Mouse (Mus musculus): ENCODE measurements around the gene Nr1i3.

Gene Nr1i3

DNA sequence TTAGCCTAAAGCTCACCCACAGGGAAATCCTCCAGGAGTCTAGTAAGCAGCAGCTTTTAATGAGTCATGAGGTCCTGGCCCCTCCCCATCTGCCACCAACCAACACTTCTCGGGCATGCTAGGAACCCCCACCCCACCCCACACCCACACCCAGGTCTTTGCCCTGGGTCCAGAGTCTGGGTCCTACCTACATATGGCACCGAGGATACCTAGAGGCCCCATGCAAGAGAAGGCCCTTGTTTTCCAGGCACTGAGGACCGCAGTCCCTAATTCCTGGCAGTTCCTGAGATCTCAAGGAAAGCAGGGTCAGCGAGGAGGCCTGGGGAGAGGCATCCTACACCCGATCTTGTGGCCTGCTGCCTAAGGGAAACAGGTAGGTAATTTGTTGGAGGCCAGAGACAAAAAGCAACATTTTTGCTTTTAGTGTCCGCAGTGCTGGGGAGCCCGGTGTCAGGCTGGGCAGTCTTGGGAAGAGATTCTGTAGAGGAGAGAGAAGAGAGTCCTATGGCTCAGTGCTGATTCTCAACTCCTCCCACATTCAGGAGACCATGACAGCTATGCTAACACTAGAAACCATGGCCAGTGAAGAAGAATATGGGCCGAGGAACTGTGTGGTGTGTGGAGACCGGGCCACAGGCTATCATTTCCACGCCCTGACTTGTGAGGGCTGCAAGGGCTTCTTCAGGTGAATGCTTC lies at the start of gene Nr1i3:
Gene Nr1i3 (plus strand): TSS at position 170 of the 696 bp plus-strand sequence.
- DNase-seq (ENCODE audit: low read depth, low spot score), result no peak

- DNase-seq (ENCODE audit: low read depth, low spot score), result no peak
These were observed 49.5 kb upstream of the Nr1i3 start for GRCm38 (mm10) chr1:171164258-171164657.

DNA sequence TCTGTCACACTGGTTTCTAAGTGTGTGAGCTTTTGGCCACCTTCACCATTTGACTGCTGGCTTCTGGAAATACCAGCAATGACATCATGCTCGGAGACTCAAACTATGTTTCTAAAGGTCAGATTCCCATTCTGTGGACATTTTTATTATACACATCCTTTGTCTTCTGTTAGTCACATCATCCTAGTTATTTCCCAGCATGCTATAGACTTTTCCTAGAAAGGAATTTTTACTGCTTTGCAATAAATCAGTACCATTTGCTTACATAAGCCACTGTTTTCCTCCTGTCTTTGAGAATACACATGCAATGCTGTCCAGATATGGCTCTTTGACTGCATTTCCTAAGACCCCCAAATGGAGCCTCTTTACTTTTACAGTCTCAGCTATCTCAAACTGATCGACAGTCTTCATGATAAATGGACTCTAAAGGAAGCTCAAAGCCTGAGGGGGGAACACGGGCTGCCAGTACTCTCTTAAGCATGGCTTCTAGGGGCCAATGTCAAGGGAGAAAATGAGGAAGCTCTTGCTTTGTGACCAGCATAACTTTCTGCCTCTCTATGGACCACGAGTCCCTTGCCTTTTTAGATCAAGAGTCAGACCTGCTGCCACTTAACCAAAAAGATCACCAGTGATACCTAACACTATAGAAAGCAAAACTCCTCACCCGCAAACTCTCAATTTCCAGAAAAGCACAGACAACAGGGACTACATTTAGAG lies 48.0 kb upstream of the Nr1i3 start:
- DNase-seq (ENCODE audit: low read depth, low spot score), result no peak

- DNase-seq (ENCODE audit: low read depth, low spot score), result no peak
These were observed 44.9 kb upstream of the Nr1i3 start for GRCm38 (mm10) chr1:171168906-171169305.

GRCm38 (mm10) chr1:171169913-171170312 lies 43.9 kb upstream of the Nr1i3 start:
- DNase-seq (ENCODE audit: low read depth, low spot score), result no peak

DNA sequence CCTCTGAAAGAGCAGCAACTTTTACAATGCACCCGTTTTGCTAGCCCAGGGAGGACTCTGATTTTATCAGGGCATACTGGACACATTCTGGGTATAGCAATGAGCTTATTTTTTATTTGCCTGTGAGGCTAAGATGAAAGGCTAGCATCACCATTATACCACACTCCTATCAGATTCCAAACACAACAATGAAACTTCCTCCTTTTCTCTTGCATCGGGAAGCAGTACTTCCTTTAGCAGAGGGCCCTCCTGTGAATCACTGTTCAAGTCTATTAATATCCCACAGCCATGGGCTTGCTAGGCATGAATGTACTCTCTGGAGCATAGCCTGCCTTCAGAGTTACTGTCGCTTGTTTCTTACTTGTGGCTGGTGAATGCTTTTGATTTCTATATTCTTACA lies 42.6 kb upstream of the Nr1i3 start:
- no peak for DNase-seq (ENCODE audit: low read depth, low spot score)

DNA sequence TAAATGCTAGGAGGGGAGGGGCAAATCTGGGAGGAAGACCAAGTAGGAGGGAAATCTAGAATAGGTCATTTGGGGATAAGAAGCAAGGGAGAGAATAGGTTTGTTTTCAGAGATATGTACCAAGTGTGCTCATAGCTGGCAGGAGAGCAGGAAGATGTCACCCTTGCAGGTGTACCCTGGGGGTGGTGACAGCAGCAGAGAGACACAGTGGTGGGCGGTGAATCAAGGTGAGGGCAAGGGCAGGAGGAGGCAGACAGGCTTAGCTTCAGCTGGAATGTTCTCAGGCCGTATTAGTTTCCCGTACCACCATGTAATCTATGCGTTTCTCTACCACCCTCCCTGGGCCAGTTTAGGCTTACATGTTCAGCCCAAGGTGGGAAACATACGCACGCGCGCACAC lies 41.0 kb upstream of the Nr1i3 start:
- DNase-seq (ENCODE audit: low read depth, low spot score), result no peak

GRCm38 (mm10) chr1:171179487-171180171 lies 34.1 kb upstream of the Nr1i3 start:
- DNase-seq (ENCODE audit: low read depth, low spot score), result no peak

DNA sequence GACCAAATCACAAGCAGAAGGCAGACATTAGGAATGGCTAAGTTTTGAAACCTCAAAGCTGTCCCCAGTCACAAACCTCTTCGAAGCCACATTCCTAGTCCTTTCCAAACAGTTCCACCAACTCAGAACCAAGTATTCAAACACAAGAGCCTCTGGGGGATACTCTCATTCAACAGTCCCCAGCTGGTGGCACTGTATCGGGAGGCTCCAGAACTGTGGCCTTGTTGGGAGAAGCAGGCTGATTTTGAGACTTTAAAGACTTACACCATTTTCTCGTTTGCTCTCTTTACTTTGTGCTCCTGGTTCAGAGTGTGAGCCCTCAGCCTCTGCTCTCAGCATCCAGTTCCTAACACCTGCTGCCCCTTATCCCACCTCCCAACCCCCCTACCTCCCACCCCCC lies 30.7 kb upstream of the Nr1i3 start:
- no peak for DNase-seq (ENCODE audit: low read depth, low spot score)

- no peak for DNase-seq (ENCODE audit: low read depth, low spot score)
These were observed 30.1 kb upstream of the Nr1i3 start for GRCm38 (mm10) chr1:171183620-171184019.

DNA sequence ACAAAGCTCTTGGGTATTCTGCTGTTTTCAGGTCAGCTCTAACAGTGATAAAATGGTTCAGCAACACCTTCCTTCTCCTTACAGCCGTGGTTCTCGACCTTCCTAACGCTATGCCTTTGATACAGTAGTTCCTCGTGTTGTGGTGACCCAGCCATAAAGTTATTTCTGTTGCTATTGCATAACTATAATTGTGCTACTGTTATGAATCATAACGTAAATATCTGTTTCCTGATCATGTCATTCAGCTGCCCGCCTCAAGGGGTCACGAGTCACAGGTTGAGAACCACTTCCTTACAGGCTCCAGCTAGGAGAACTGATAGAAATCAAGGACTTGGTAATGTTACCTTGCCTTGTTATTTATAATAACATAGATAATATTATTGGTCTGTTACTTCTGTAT lies 29.5 kb upstream of the Nr1i3 start:
- no peak for DNase-seq (ENCODE audit: low read depth, low spot score)

DNA sequence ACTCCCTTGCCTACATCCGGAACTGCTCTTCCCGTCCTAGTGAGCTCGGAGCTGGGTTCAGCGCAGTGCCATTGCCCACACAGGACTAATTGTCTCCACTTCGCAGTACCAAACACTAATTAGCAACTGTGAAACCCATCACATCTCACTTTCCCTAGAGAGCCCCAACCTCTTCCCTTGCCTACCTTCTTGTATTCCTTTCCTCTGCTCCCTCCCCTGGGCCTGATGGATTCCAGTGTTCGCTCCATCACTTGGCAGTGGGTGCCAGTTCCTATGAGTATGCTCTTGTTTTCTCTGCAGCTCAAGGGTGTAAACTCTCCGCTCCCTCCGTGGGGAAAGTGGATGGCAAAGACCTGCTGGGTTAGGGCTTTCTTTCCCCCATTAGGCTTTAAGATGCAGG lies 28.1 kb upstream of the Nr1i3 start:
- no peak for DNase-seq (ENCODE audit: low read depth, low spot score)

GRCm38 (mm10) chr1:171187851-171188700 lies 25.7 kb upstream of the Nr1i3 start:
- no peak for DNase-seq (ENCODE audit: low read depth, low spot score)

GRCm38 (mm10) chr1:171189046-171189445 lies 24.7 kb upstream of the Nr1i3 start:
- no peak for DNase-seq (ENCODE audit: low read depth, low spot score)

DNA sequence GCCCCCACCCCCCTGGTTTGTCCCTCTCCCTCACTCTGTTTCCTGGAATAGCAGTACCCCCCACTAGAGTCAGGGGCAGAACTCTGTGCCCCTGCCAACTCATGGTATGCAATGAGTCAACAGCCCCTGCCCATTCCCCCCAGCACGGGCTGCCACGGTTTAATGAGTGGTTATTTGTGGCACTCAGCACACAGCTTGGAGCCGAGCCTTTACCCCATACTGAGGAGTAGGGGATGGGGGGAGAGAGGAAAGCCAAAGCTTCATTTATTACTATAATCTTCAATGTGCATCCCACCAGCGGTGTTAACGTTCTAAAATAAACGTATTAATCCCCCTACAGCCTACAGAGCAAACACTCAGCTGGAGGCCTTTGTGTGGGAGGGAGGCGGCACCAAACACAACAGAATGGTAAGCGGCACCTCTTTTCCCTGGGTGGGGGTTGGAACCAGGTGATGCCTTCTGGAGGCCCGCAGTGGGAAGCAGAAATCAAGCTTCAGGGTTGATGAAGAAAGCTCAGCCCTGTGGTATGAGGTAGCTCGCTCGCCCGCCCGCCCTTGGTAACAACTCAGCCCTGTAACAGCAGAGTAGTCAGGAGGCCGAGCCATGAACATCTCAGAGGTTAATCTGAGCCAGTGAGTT lies 24.2 kb upstream of the Nr1i3 start:
- DNase-seq (ENCODE audit: low read depth, low spot score), result no peak

- no peak for DNase-seq (ENCODE audit: low read depth, low spot score)
These were observed 22.9 kb upstream of the Nr1i3 start for GRCm38 (mm10) chr1:171190832-171191231.

DNA sequence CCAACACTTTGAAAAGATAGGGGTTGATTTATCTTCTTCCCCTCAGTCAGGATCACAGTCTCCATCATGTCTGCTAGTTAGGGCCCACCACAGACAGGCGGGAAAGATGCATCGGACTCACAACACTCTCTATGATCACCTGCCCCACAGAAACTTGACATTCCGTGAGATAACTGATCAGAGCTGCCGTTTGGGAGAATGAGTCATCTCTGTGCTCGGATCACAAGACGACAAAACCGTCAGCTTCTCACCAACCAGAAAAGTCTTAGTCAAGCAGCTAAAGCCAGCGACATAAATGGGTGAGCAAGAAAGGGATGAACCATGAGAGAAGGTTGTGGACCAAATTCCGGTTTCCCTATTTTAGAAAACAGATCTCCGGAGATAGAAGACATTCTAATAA lies 21.5 kb upstream of the Nr1i3 start:
- no peak for DNase-seq (ENCODE audit: low read depth, low spot score)

DNA sequence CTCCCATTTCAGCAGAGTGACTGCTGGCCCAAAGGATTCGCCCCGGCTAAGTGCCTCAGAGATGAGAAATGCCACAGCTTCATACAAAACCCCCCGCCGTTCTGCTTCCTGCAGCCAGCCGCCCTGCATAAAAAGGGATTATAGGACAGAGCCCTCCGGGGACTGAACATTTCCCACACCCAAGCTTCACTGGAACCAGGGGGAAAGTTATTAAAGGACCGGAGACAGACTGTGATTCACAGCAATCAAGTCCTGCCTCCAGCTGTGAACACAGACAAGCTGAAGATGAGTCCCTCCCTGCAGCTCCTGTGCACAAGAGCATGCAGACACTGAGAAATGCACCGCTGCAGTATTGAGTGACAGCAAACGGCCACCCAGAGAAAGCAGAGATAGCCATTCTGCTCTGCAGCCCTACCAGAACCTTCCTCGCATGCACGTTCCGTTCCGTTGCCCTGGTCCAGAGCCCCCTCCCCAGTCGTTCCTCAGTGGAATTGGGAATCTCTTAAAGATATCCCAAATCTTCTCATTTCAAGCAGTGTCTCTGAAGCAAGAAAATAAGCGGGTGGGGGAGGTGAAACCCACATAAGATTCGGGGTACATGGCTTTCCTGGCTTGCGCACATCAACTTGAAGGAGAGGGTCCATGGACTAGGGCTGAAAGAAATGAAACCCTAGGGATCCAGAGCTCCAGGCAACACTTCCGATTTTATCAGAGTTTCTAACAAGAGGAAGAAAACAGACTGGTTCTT lies 20.5 kb upstream of the Nr1i3 start:
- DNase-seq (ENCODE audit: low read depth, low spot score), result no peak

GRCm38 (mm10) chr1:171193911-171194830 lies 19.6 kb upstream of the Nr1i3 start:
- DNase-seq (ENCODE audit: low read depth, low spot score), result no peak

Measured in WW6 (cell line).